Mouse (Mus musculus): ENCODE measurements at regions not wholly inside any gene's neighbourhood (a gene's known extent, or its start where the extent isn't known, plus 50 kb on each side); places are given as distances from the start of the nearest gene placed in this dataset.

GRCm38 (mm10) chr4:105422466-105422865, 265.3 kb downstream of the Plpp3 start:
- H3K36me3 ChIP-seq (ENCODE audit: control insufficient read depth, insufficient read depth, low read length), result no peaks in the 10 kb centered on the region

GRCm38 (mm10) chr4:105423727-105424201, 266.6 kb downstream of the Plpp3 start:
- Histone ChIP-seq H3K9me3 (replicated peaks; ENCODE audit: control insufficient read depth, low read length, poor library complexity, severe bottlenecking) (no peaks in the 10 kb centered on the region), H3K4me1 (ENCODE audit: control insufficient read depth, insufficient read depth, low read length) (no peaks in the 10 kb centered on the region), H3K27me3 (ENCODE audit: control insufficient read depth, insufficient read depth, low read depth, low read length) (no peaks in the 10 kb centered on the region), H3K36me3 (ENCODE audit: control insufficient read depth, insufficient read depth, low read length) (no peaks in the 10 kb centered on the region), H3K4me3 (ENCODE audit: low read depth, low read length) (no peak overlapping the region), H3K9ac (ENCODE audit: low read depth, low read length) (no peak overlapping the region), H3K4me2 (ENCODE audit: low read length) (no peak overlapping the region), H3K27ac (ENCODE audit: low read length) (no peak overlapping the region)
- ATAC-seq, result no peak
- WGBS, result 74% methylated on average over 3 of the region's 3 CpGs

More at GRCm38 (mm10) chr4:105422466-105422865, 265.3 kb downstream of the Plpp3 start:
- H3K9ac ChIP-seq (ENCODE audit: low read depth, low read length), result no peak overlapping the region
- H3K4me3 ChIP-seq (ENCODE audit: low read depth, low read length), result no peak overlapping the region
- no peaks in the 10 kb centered on the region for H3K4me1 ChIP-seq (ENCODE audit: control insufficient read depth, insufficient read depth, low read length)
- no peak overlapping the region for H3K4me2 ChIP-seq (ENCODE audit: low read length)
- no peak overlapping the region for H3K27ac ChIP-seq (ENCODE audit: low read length)
- 83% methylated on average over 7 of the region's 7 CpGs for WGBS
- no peaks in the 10 kb centered on the region for H3K9me3 ChIP-seq (replicated peaks; ENCODE audit: control insufficient read depth, low read length, poor library complexity, severe bottlenecking)
- no peak for ATAC-seq
- no peaks in the 10 kb centered on the region for H3K27me3 ChIP-seq (ENCODE audit: control insufficient read depth, insufficient read depth, low read depth, low read length)

GRCm38 (mm10) chr4:105425086-105425485, 267.9 kb downstream of the Plpp3 start:
- Histone ChIP-seq H3K36me3 (ENCODE audit: control insufficient read depth, insufficient read depth, low read length) (no peaks in the 10 kb centered on the region), H3K4me1 (ENCODE audit: control insufficient read depth, insufficient read depth, low read length) (no peaks in the 10 kb centered on the region), H3K27ac (ENCODE audit: low read length) (no peak overlapping the region), H3K9ac (ENCODE audit: low read depth, low read length) (no peak overlapping the region), H3K4me3 (ENCODE audit: low read depth, low read length) (no peak overlapping the region), H3K9me3 (replicated peaks; ENCODE audit: control insufficient read depth, low read length, poor library complexity, severe bottlenecking) (no peaks in the 10 kb centered on the region), H3K27me3 (ENCODE audit: control insufficient read depth, insufficient read depth, low read depth, low read length) (no peaks in the 10 kb centered on the region), H3K4me2 (ENCODE audit: low read length) (no peak overlapping the region)
- WGBS, result 80% methylated on average over 6 of the region's 6 CpGs
- ATAC-seq, result no peak

- Histone ChIP-seq H3K9me3 (replicated peaks; ENCODE audit: control insufficient read depth, low read length, poor library complexity, severe bottlenecking) (no peaks in the 10 kb centered on the region), H3K27ac (ENCODE audit: low read length) (no peak overlapping the region), H3K4me3 (ENCODE audit: low read depth, low read length) (no peak overlapping the region), H3K9ac (ENCODE audit: low read depth, low read length) (no peak overlapping the region), H3K27me3 (ENCODE audit: control insufficient read depth, insufficient read depth, low read depth, low read length) (no peaks in the 10 kb centered on the region), H3K4me1 (ENCODE audit: control insufficient read depth, insufficient read depth, low read length) (no peaks in the 10 kb centered on the region), H3K36me3 (ENCODE audit: control insufficient read depth, insufficient read depth, low read length) (no peaks in the 10 kb centered on the region), H3K4me2 (ENCODE audit: low read length) (no peak overlapping the region)
- ATAC-seq, result no peak
- 84% methylated on average over 6 of the region's 6 CpGs for WGBS
Measured at GRCm38 (mm10) chr4:105427581-105427980, 270.4 kb downstream of the Plpp3 start.

- no peaks in the 10 kb centered on the region for H3K36me3 ChIP-seq (ENCODE audit: control insufficient read depth, insufficient read depth, low read length)
- 94% methylated on average over 6 of the region's 6 CpGs for WGBS
- H3K4me2 ChIP-seq (ENCODE audit: low read length), result no peak overlapping the region
- H3K27me3 ChIP-seq (ENCODE audit: control insufficient read depth, insufficient read depth, low read depth, low read length), result no peaks in the 10 kb centered on the region
- no peaks in the 10 kb centered on the region; the same call in 1 of the 2 replicates for H3K9me3 ChIP-seq (replicated peaks; ENCODE audit: control insufficient read depth, low read length, poor library complexity, severe bottlenecking)
- no peak overlapping the region for H3K4me3 ChIP-seq (ENCODE audit: low read depth, low read length)
- H3K4me1 ChIP-seq (ENCODE audit: control insufficient read depth, insufficient read depth, low read length), result no peaks in the 10 kb centered on the region
- no peak overlapping the region for H3K27ac ChIP-seq (ENCODE audit: low read length)
- H3K9ac ChIP-seq (ENCODE audit: low read depth, low read length), result no peak overlapping the region
- ATAC-seq, result no peak
Measured at GRCm38 (mm10) chr4:105429381-105430100, 272.4 kb downstream of the Plpp3 start.

GRCm38 (mm10) chr4:105432461-105432860, 275.3 kb downstream of the Plpp3 start:
- H3K4me3 ChIP-seq (ENCODE audit: low read depth, low read length), result no peak overlapping the region
- ATAC-seq, result no peak
- 94% methylated on average over 4 of the region's 4 CpGs for WGBS
- H3K27ac ChIP-seq (ENCODE audit: low read length), result no peak overlapping the region
- no peaks in the 10 kb centered on the region for H3K36me3 ChIP-seq (ENCODE audit: control insufficient read depth, insufficient read depth, low read length)
- H3K4me2 ChIP-seq (ENCODE audit: low read length), result no peak overlapping the region
- no peaks in the 10 kb centered on the region for H3K4me1 ChIP-seq (ENCODE audit: control insufficient read depth, insufficient read depth, low read length)
- no peaks in the 10 kb centered on the region for H3K27me3 ChIP-seq (ENCODE audit: control insufficient read depth, insufficient read depth, low read depth, low read length)
- no peaks in the 10 kb centered on the region; the same call in 1 of the 2 replicates for H3K9me3 ChIP-seq (replicated peaks; ENCODE audit: control insufficient read depth, low read length, poor library complexity, severe bottlenecking)
- H3K9ac ChIP-seq (ENCODE audit: low read depth, low read length), result no peak overlapping the region

- no peaks in the 10 kb centered on the region for H3K36me3 ChIP-seq (ENCODE audit: control insufficient read depth, insufficient read depth, low read length)
- H3K4me2 ChIP-seq (ENCODE audit: low read length), result no peak overlapping the region
- no peaks in the 10 kb centered on the region; the same call in 1 of the 2 replicates for H3K9me3 ChIP-seq (replicated peaks; ENCODE audit: control insufficient read depth, low read length, poor library complexity, severe bottlenecking)
- 71% methylated on average over 5 of the region's 5 CpGs for WGBS
- no peak for ATAC-seq
- no peak overlapping the region for H3K27ac ChIP-seq (ENCODE audit: low read length)
- no peaks in the 10 kb centered on the region for H3K4me1 ChIP-seq (ENCODE audit: control insufficient read depth, insufficient read depth, low read length)
- H3K9ac ChIP-seq (ENCODE audit: low read depth, low read length), result no peak overlapping the region
- no peaks in the 10 kb centered on the region for H3K27me3 ChIP-seq (ENCODE audit: control insufficient read depth, insufficient read depth, low read depth, low read length)
- H3K4me3 ChIP-seq (ENCODE audit: low read depth, low read length), result no peak overlapping the region
Measured at GRCm38 (mm10) chr4:105437141-105437540, 280.0 kb downstream of the Plpp3 start.

- no peak for ATAC-seq
Measured at GRCm38 (mm10) chr4:105449046-105449860, 292.1 kb downstream of the Plpp3 start.

GRCm38 (mm10) chr4:105450881-105451280, 293.7 kb downstream of the Plpp3 start:
- 0 out of 2 replicates have a peak, but pooled peaks cover 2% of the 10 kb centered on the region for H3K4me1 ChIP-seq (ENCODE audit: control insufficient read depth, insufficient read depth, low read length)
- ATAC-seq, result no peak
- H3K4me3 ChIP-seq (ENCODE audit: low read depth, low read length), result no peak overlapping the region
- H3K27me3 ChIP-seq (ENCODE audit: control insufficient read depth, insufficient read depth, low read depth, low read length), result no peaks in the 10 kb centered on the region
- 91% methylated on average over 4 of the region's 4 CpGs for WGBS
- H3K4me2 ChIP-seq (ENCODE audit: low read length), result no peak overlapping the region
- no peak overlapping the region for H3K9ac ChIP-seq (ENCODE audit: low read depth, low read length)
- no peaks in the 10 kb centered on the region for H3K36me3 ChIP-seq (ENCODE audit: control insufficient read depth, insufficient read depth, low read length)
- no peaks in the 10 kb centered on the region for H3K9me3 ChIP-seq (replicated peaks; ENCODE audit: control insufficient read depth, low read length, poor library complexity, severe bottlenecking)
- H3K27ac ChIP-seq (ENCODE audit: low read length), result no peak overlapping the region

More at GRCm38 (mm10) chr4:105449046-105449860, 292.1 kb downstream of the Plpp3 start:
- WGBS, result 48% methylated on average over 11 of the region's 11 CpGs
- no peak overlapping the region for H3K9ac ChIP-seq (ENCODE audit: low read depth, low read length)
- H3K4me1 ChIP-seq (ENCODE audit: control insufficient read depth, insufficient read depth, low read length), result 0 out of 2 replicates have a peak, but pooled peaks cover 2% of the 10 kb centered on the region
- H3K9me3 ChIP-seq (replicated peaks; ENCODE audit: control insufficient read depth, low read length, poor library complexity, severe bottlenecking), result no peaks in the 10 kb centered on the region; the same call in 1 of the 2 replicates
- no peaks in the 10 kb centered on the region for H3K36me3 ChIP-seq (ENCODE audit: control insufficient read depth, insufficient read depth, low read length)
- H3K27me3 ChIP-seq (ENCODE audit: control insufficient read depth, insufficient read depth, low read depth, low read length), result no peaks in the 10 kb centered on the region
- no peak overlapping the region for H3K27ac ChIP-seq (ENCODE audit: low read length)
- peak overlapping the region; percentile 21; the same call in 1 of the 2 replicates for H3K4me2 ChIP-seq (ENCODE audit: low read length)
- no peak overlapping the region for H3K4me3 ChIP-seq (ENCODE audit: low read depth, low read length)
